Mouse (Mus musculus) midbrain, embryonic 16.5 days (tissue): Measurements from ENCODE around the gene Npas2. TPM values are rescaled to one million over a fixed set of nuclear protein-coding genes. Genes with fewer than 3 reads are reported as not detected.

Source experiments
- ATAC-seq: fragments of 200-750 bp; cut with Nextera tagmentation; 2 replicates; pipeline ENCODE4 v1.8.0; 2017; ENCODE audit warnings: moderate TSS enrichment
- H3K27ac ChIP-seq: fragments of 300-500 bp; sonication (generic); 2 replicates; pipeline ENCODE4 v1.5.1; 2014; ENCODE audit warnings: mild to moderate bottlenecking, low read length, mixed read lengths
- H3K27me3 ChIP-seq: fragments of 300-500 bp; sonication (generic); 2 replicates; pipeline ENCODE4 v1.6.1; 2014; ENCODE audit warnings: low read depth, low read length, mixed read lengths; ENCODE audit not compliant: control insufficient read depth, insufficient read depth
- H3K36me3 ChIP-seq: fragments of 300-500 bp; sonication (generic); 2 replicates; pipeline ENCODE4 v1.6.1; 2014; ENCODE audit warnings: mild to moderate bottlenecking, low read length, moderate library complexity, mixed read lengths; ENCODE audit not compliant: control insufficient read depth, insufficient read depth
- H3K4me1 ChIP-seq: fragments of 300-500 bp; sonication (generic); 2 replicates; pipeline ENCODE4 v1.6.1; 2014; ENCODE audit warnings: mild to moderate bottlenecking, low read length, mixed read lengths; ENCODE audit not compliant: control insufficient read depth, insufficient read depth
- H3K4me2 ChIP-seq: fragments of 300-500 bp; sonication (generic); 2 replicates; pipeline ENCODE4 v1.6.1; 2014; ENCODE audit warnings: mild to moderate bottlenecking, low read length, mixed read lengths
- H3K4me3 ChIP-seq: fragments of 300-500 bp; sonication (generic); 2 replicates; pipeline ENCODE4 v1.5.1; 2014; ENCODE audit warnings: low read depth, mild to moderate bottlenecking, low read length, moderate library complexity, mixed read lengths
- H3K9ac ChIP-seq: fragments of 300-500 bp; sonication (generic); 2 replicates; pipeline ENCODE4 v1.6.1; 2014; ENCODE audit warnings: low read depth, low read length, mixed read lengths
- H3K9me3 ChIP-seq: fragments of 300-500 bp; sonication (generic); replicated peaks from 2 replicates; pipeline ENCODE4 v1.6.1; 2014; ENCODE audit warnings: mild to moderate bottlenecking, low read length, mixed read lengths; ENCODE audit not compliant: control insufficient read depth, poor library complexity, severe bottlenecking
- WGBS: fragments of 180-500 bp; shearing (Covaris S2); extraction: QIAGEN DNeasy Blood & Tissue Kit; methylation state at CpG from one replicate; pipeline ENCODE4 v1.1.7; 2014; 5-methylcytosine and 5-hydroxymethylcytosine counted together
- polyA plus RNA-seq: library from polyadenylated mRNA; unstranded; fragments of >200 nt; fragmentation: Nextera tagmentation; extraction: Ambion mirVana; gene quantifications from 2 replicates; pipeline ENCODE4 v1.2.1, GENCODE M21; 2015

The Npas2 gene
- polyA plus RNA-seq, 1 experiment from 2014 or later, result 0.54 TPM

- H3K9me3 ChIP-seq, result no peaks in the 10 kb centered on the region
- 20% methylated on average over 8 of the region's 8 CpGs for WGBS
- H3K36me3 ChIP-seq, result no peaks in the 10 kb centered on the region
- H3K4me1 ChIP-seq, result no peaks in the 10 kb centered on the region
- H3K27ac ChIP-seq, result no peak overlapping the region
- peak; percentile 79 for ATAC-seq
- no peak overlapping the region for H3K9ac ChIP-seq
- H3K27me3 ChIP-seq, result no peaks in the 10 kb centered on the region
- H3K4me2 ChIP-seq, result no peak overlapping the region
- no peak overlapping the region for H3K4me3 ChIP-seq
Measured at GRCm38 (mm10) chr1:39340647-39341046, 147.1 kb downstream of the Npas2 start.

- ATAC-seq, result no peak
- Histone ChIP-seq H3K4me3 (no peak overlapping the region), H3K36me3 (no peaks in the 10 kb centered on the region), H3K27ac (no peak overlapping the region), H3K9ac (no peak overlapping the region), H3K4me1 (no peaks in the 10 kb centered on the region), H3K9me3 (no peaks in the 10 kb centered on the region), H3K4me2 (no peak overlapping the region), H3K27me3 (no peaks in the 10 kb centered on the region)
- 89% methylated on average over 4 of the region's 4 CpGs for WGBS
Measured at GRCm38 (mm10) chr1:39341807-39342206, 148.3 kb downstream of the Npas2 start.

- 82% methylated on average over 5 of the region's 5 CpGs for WGBS
- H3K36me3 ChIP-seq, result no peaks in the 10 kb centered on the region
- no peak overlapping the region for H3K27ac ChIP-seq
Measured at GRCm38 (mm10) chr1:39343242-39343641, 149.7 kb downstream of the Npas2 start.

GRCm38 (mm10) chr1:39344981-39345600, 151.6 kb downstream of the Npas2 start:
- Histone ChIP-seq H3K4me3 (no peak overlapping the region), H3K9ac (no peak overlapping the region), H3K9me3 (no peaks in the 10 kb centered on the region), H3K4me1 (no peaks in the 10 kb centered on the region), H3K4me2 (no peak overlapping the region), H3K36me3 (no peaks in the 10 kb centered on the region), H3K27me3 (no peaks in the 10 kb centered on the region), H3K27ac (no peak overlapping the region)
- ATAC-seq, result no peak
- 58% methylated on average over 21 of the region's 21 CpGs for WGBS

More at GRCm38 (mm10) chr1:39343242-39343641, 149.7 kb downstream of the Npas2 start:
- no peak overlapping the region for H3K4me2 ChIP-seq
- H3K4me3 ChIP-seq, result no peak overlapping the region
- H3K9me3 ChIP-seq, result no peaks in the 10 kb centered on the region
- ATAC-seq, result no peak
- H3K27me3 ChIP-seq, result no peaks in the 10 kb centered on the region
- no peaks in the 10 kb centered on the region for H3K4me1 ChIP-seq
- no peak overlapping the region for H3K9ac ChIP-seq

- Histone ChIP-seq H3K27ac (no peak overlapping the region), H3K9ac (no peak overlapping the region), H3K36me3 (no peaks in the 10 kb centered on the region), H3K4me3 (no peak overlapping the region), H3K4me1 (no peaks in the 10 kb centered on the region), H3K4me2 (no peak overlapping the region), H3K9me3 (peaks cover 2% of the 10 kb centered on the region; the same call in 1 of the 2 replicates), H3K27me3 (no peaks in the 10 kb centered on the region)
- ATAC-seq, result no peak
- WGBS, result 92% methylated on average over 1 of the region's 1 CpGs
Measured at GRCm38 (mm10) chr1:39349001-39349400, 155.5 kb downstream of the Npas2 start.

GRCm38 (mm10) chr1:39349427-39349826, 155.9 kb downstream of the Npas2 start:
- Histone ChIP-seq H3K27me3 (no peaks in the 10 kb centered on the region), H3K4me1 (no peaks in the 10 kb centered on the region), H3K9ac (no peak overlapping the region), H3K4me3 (no peak overlapping the region), H3K4me2 (no peak overlapping the region), H3K36me3 (no peaks in the 10 kb centered on the region), H3K9me3 (peaks cover 2% of the 10 kb centered on the region; the same call in 1 of the 2 replicates), H3K27ac (no peak overlapping the region)
- ATAC-seq, result no peak
- WGBS, result 88% methylated on average over 7 of the region's 7 CpGs

- Histone ChIP-seq H3K9me3 (no peaks in the 10 kb centered on the region), H3K27ac (no peak overlapping the region), H3K27me3 (no peaks in the 10 kb centered on the region), H3K9ac (peak overlapping the region; percentile 32; the same call in 1 of the 2 replicates), H3K4me3 (peak overlapping the region; percentile 29), H3K4me2 (peak overlapping the region; percentile 59), H3K36me3 (no peaks in the 10 kb centered on the region), H3K4me1 (peaks cover 9% of the 10 kb centered on the region)
- ATAC-seq, result 0 out of 2 replicates have a peak, but pooled peaks have one; percentile 15
- 32% methylated on average over 24 of the region's 24 CpGs for WGBS
Measured at GRCm38 (mm10) chr1:39361754-39362514, 168.4 kb downstream of the Npas2 start.

- peaks cover 10% of the 10 kb centered on the region for H3K4me1 ChIP-seq
- no peak for ATAC-seq
- no peak overlapping the region for H3K9ac ChIP-seq
- H3K36me3 ChIP-seq, result no peaks in the 10 kb centered on the region
- H3K27ac ChIP-seq, result no peak overlapping the region
- H3K4me2 ChIP-seq, result no peak overlapping the region
- 61% methylated on average over 7 of the region's 7 CpGs for WGBS
- H3K4me3 ChIP-seq, result no peak overlapping the region
- no peaks in the 10 kb centered on the region for H3K27me3 ChIP-seq
- H3K9me3 ChIP-seq, result no peaks in the 10 kb centered on the region
Measured at GRCm38 (mm10) chr1:39362515-39362893, 169.0 kb downstream of the Npas2 start.

- Histone ChIP-seq H3K9ac (no peak overlapping the region), H3K27me3 (no peaks in the 10 kb centered on the region), H3K4me2 (no peak overlapping the region), H3K9me3 (no peaks in the 10 kb centered on the region), H3K36me3 (no peaks in the 10 kb centered on the region), H3K4me3 (no peak overlapping the region), H3K27ac (no peak overlapping the region), H3K4me1 (peaks cover 22% of the 10 kb centered on the region)
- 95% methylated on average over 1 of the region's 1 CpGs for WGBS
- ATAC-seq, result no peak
Measured at GRCm38 (mm10) chr1:39365562-39365961, 172.0 kb downstream of the Npas2 start.
